Mouse (Mus musculus): Measurements from ENCODE around the gene Hspb2. TPM values are rescaled to one million over a fixed set of nuclear protein-coding genes. Genes with fewer than 3 reads are reported as not detected.

Gene Hspb2
- total RNA-seq (2021), result 100 to 1,000 TPM; 128 to 131 TPM
- long read RNA-seq, experiment 1, transcript Hspb2-201 (2 exons, 773 nt), result major isoform, 147 of 155 reads
- long read RNA-seq, experiment 1, partial matches to known transcripts, result 0 of 155 reads
- long read RNA-seq, experiment 1, other reads (novel, unspliced or antisense), result 7 of 155 reads
- long read RNA-seq, experiment 2, transcript Hspb2-201 (2 exons, 773 nt), result major isoform, 116 of 123 reads
- long read RNA-seq, experiment 2, partial matches to known transcripts, result 0 of 123 reads
- long read RNA-seq, experiment 2, other reads (novel, unspliced or antisense), result 5 of 123 reads

GRCm38 (mm10) chr9:50752054-50752602 lies at the start of gene Hspb2:
Gene Hspb2, minus strand, starts transcription at chr9:50752354.
- peak; percentile 60 to 65 for DNase-seq
- intact Hi-C loops (cut with DNase I), result no loop called here

GRCm38 (mm10) chr9:50800985-50801384 lies 48.8 kb upstream of the Hspb2 start:
- peak; percentile 29 to 60 for DNase-seq
- intact Hi-C loops (cut with DNase I), result loop anchor here (2.0 to 5.0 kb wide), 2 partner anchors 210 to 351 kb away; no protein-coding TSS in a partner anchor

GRCm38 (mm10) chr9:50798368-50798767 lies 46.2 kb upstream of the Hspb2 start:
- DNase-seq, result no peak

GRCm38 (mm10) chr9:50797641-50798040 lies 45.5 kb upstream of the Hspb2 start:
- no peak for DNase-seq
- intact Hi-C loops (cut with DNase I), result no loop called here

More at GRCm38 (mm10) chr9:50798368-50798767, 46.2 kb upstream of the Hspb2 start:
- intact Hi-C loops (cut with DNase I), result no loop called here

- intact Hi-C loops (cut with DNase I), result no loop called here
- DNase-seq, result no peak
These were observed 44.6 kb upstream of the Hspb2 start for GRCm38 (mm10) chr9:50796776-50797175.

GRCm38 (mm10) chr9:50795266-50795665 lies 43.1 kb upstream of the Hspb2 start:
- no peak for DNase-seq
- intact Hi-C loops (cut with DNase I), result no loop called here

GRCm38 (mm10) chr9:50782155-50782554 lies 30.0 kb upstream of the Hspb2 start:
- peak; percentile 15 to 40 for DNase-seq
- intact Hi-C loops (cut with DNase I), result no loop called here

- intact Hi-C loops (cut with DNase I), result no loop called here
- DNase-seq, result no peak
These were observed 24.1 kb upstream of the Hspb2 start for GRCm38 (mm10) chr9:50776162-50776760.

- intact Hi-C loops (cut with DNase I), result no loop called here
- peak in 1 of 2 experiments; percentile 16 for DNase-seq
These were observed 23.5 kb upstream of the Hspb2 start for GRCm38 (mm10) chr9:50775662-50776126.

GRCm38 (mm10) chr9:50774991-50775612 lies 22.9 kb upstream of the Hspb2 start, which contains the start of the genes Alg9 and 1110032A03Rik:
Gene Alg9, plus strand, starts transcription at chr9:50775019.
Gene 1110032A03Rik, minus strand, starts transcription at chr9:50775520.
- peak; percentile 90 to 91 for DNase-seq
- intact Hi-C loops (cut with DNase I), result no loop called here

- intact Hi-C loops (cut with DNase I), result no loop called here
- no peak for DNase-seq
These were observed 21.9 kb upstream of the Hspb2 start for GRCm38 (mm10) chr9:50774026-50774462.

GRCm38 (mm10) chr9:50770011-50770410 lies 17.9 kb upstream of the Hspb2 start:
- intact Hi-C loops (cut with DNase I), result no loop called here
- DNase-seq, result peak; percentile 13 to 25

GRCm38 (mm10) chr9:50768107-50769002 lies 16.2 kb upstream of the Hspb2 start, which contains the start of gene Fdxacb1:
Gene Fdxacb1, plus strand, starts transcription at chr9:50768236.
- intact Hi-C loops (cut with DNase I), result loop anchor here (5.0 kb wide), 2 partner anchors 61 to 151 kb away; partner anchors contain the start of genes Nkapd1 and Pih1d2

GRCm38 (mm10) chr9:50767531-50768106 lies 15.5 kb upstream of the Hspb2 start:
- no peak for DNase-seq
- intact Hi-C loops (cut with DNase I), result loop anchor here (5.0 kb wide), 2 partner anchors 60 to 150 kb away; partner anchors contain the start of genes Nkapd1 and Pih1d2

More at GRCm38 (mm10) chr9:50768107-50769002, 16.2 kb upstream of the Hspb2 start, which contains the start of gene Fdxacb1:
- peak; percentile 96 to 99 for DNase-seq

- intact Hi-C loops (cut with DNase I), result loop anchor here (5.0 kb wide), 1 partner anchor 36 kb away; no protein-coding TSS in a partner anchor
- peak; percentile 30 to 46 for DNase-seq
These were observed 11.2 kb upstream of the Hspb2 start for GRCm38 (mm10) chr9:50763331-50763730.

- intact Hi-C loops (cut with DNase I), result loop anchor here (5.0 kb wide), 1 partner anchor 34 kb away; no protein-coding TSS in a partner anchor
- no peak for DNase-seq
These were observed 9.5 kb upstream of the Hspb2 start for GRCm38 (mm10) chr9:50761520-50762243.

- intact Hi-C loops (cut with DNase I), result no loop called here
- no peak for DNase-seq
These were observed 4.6 kb upstream of the Hspb2 start for GRCm38 (mm10) chr9:50756711-50757110.

GRCm38 (mm10) chr9:50753947-50754346 lies 1.8 kb upstream of the Hspb2 start:
- no peak for DNase-seq
- intact Hi-C loops (cut with DNase I), result no loop called here
